Mouse (Mus musculus) liver, adult (tissue): ENCODE measurements around the gene Rpp38.

Source experiments
- GATA4 ChIP-seq: IDR thresholded peaks from 2 replicates; pipeline ENCODE4 v1.6.1; 2014; ENCODE audit warnings: mild to moderate bottlenecking, low read length; ENCODE audit not compliant: insufficient replicate concordance

The Rpp38 gene

GRCm38 (mm10) chr2:3324381-3325130 is 7.9 kb downstream of the Rpp38 start:
- no peak for TF ChIP-seq GATA4

DNA sequence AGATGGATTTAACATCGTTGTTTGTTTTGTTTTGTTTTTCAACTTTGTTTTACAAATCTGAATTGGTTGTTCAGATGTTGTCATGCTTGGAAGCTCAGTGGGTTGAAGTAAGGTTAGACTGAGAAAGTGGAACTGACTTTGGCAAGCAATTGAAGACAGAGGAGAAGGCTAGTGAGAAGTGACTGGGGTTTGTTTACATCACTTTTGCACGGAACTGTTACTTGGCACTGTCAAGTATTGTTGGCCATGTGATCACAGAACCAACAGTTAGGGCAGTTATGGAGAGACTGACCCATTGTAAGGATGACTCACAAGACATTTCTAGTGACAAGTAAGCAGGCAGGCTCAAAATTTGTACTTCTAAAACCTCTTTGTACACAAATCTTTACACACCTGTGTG is 9.3 kb downstream of the Rpp38 start:
- TF ChIP-seq GATA4, result no peak

GRCm38 (mm10) chr2:3305426-3306025 is 26.9 kb downstream of the Rpp38 start:
- no peak for TF ChIP-seq GATA4

DNA sequence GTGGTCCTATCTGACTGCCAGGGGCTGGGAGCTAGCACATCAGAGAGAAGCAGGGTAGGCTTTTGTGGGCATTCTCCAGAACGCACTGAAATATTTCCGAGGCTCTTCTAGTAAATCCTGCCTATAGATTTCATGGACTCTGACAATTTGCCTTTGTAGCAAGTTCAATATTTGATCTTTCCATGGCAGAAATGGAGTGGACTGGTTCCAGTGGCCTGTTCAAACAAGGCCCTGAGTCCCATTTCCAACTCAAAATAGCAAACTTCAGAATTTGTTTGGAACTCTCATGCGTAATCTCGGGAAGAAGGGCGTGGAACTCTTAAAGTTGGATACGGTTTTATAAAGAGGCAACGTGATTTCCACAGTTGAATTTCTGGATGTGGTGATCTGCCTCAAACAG is 36.6 kb downstream of the Rpp38 start:
- no peak for TF ChIP-seq GATA4

DNA sequence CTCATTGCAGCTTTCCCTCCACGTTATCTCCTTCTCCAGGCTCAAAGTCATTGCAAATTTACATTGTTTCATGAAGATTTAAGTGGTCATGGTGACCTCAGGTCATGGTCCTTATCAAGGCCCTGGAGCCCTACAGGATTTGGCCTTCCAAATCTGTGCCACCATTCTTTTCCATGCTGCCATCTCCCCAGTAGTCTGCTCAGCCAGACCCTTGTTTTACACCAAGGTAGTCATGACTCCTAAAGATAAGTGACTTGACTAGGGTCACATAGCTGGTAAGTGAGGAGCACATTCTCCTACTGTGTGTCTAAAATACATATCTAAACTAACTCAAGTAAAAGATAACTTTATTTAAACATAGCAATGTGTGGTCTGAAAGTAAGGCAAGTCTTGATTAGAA is 40.3 kb downstream of the Rpp38 start:
- TF ChIP-seq GATA4, result no peak

DNA sequence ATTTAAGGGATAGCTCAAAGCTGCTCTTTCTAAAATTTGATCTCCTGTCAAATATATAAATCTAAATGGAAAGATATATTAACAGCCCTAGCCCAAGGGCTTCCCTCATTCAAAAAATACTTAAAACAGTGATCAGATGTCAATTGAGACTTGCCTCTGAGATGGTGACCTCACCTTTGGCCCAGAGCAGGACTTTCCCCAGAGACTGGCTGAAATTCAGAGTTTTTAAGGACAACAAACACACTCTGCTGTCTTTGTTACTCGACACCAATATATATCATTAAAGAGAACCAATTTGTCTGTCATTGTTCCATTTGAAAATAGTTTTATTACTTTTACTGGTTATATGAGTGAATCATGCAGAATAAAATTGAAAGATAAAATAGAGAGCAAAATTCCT is 42.9 kb downstream of the Rpp38 start:
- no peak for TF ChIP-seq GATA4

DNA sequence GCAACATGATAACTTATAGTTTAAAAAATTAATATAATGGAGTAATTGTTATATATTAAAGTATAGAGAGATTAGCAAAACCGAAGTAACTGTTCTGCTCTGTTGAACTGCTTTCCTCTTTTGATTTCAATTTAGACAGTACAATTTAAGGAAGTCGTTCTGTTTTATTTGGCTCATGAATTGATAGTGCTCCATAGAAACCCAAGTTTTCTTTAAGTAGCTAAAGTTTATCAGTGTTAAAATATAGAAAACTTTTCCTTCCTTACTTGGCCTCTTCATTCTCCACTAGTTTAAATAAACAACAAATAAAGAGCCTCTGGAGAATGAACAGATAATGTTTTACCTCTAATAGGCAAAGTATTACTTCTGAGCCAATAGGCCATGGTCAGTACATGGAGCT is 46.2 kb downstream of the Rpp38 start:
- no peak for TF ChIP-seq GATA4

GRCm38 (mm10) chr2:3285709-3286108 is 46.7 kb downstream of the Rpp38 start:
- TF ChIP-seq GATA4, result no peak

- no peak for TF ChIP-seq GATA4
Observed at GRCm38 (mm10) chr2:3285181-3285530, 47.3 kb downstream of the Rpp38 start.

DNA sequence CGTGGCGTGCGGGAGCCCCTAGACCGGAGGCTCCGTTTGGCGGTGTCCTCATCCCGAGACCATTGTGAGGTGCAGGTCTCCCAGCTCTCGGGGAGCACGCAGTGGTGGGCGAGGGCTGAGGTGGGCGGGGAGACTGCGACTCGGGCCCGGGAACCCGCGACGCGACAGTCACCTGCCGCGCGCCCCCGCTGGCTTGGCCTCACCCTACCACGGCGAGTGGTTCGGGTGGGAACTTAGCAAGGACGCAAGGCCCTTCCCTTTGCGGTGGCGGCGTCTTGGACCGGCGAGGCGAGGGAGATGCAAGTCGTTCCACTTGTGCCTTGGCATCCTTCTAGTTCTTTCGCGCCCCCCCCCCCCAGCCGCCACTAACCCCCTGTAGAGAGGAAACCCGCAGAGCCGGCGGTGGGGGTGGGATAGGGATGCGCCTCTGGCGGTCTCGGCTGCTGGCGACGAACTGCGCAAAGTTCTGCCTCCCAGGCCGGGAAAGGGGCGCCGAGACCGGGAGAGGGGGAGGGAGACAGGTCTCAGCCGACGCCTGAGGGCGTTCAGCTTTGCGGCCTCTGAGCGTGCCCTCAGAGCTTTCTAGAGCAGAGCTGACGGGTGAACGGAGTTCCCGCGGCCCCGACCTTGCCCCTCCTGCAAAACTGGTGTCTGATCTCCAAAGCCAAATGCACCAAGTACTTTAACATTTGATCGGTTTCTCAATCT is 47.8 kb downstream of the Rpp38 start:
- no peak for TF ChIP-seq GATA4

GRCm38 (mm10) chr2:3283602-3284472 is 48.6 kb downstream of the Rpp38 start, which contains the start of gene Nmt2:
Gene Nmt2, plus strand, starts transcription at chr2:3284212.
- peak; percentile 45; the same call in 1 of the 2 replicates for TF ChIP-seq GATA4

DNA sequence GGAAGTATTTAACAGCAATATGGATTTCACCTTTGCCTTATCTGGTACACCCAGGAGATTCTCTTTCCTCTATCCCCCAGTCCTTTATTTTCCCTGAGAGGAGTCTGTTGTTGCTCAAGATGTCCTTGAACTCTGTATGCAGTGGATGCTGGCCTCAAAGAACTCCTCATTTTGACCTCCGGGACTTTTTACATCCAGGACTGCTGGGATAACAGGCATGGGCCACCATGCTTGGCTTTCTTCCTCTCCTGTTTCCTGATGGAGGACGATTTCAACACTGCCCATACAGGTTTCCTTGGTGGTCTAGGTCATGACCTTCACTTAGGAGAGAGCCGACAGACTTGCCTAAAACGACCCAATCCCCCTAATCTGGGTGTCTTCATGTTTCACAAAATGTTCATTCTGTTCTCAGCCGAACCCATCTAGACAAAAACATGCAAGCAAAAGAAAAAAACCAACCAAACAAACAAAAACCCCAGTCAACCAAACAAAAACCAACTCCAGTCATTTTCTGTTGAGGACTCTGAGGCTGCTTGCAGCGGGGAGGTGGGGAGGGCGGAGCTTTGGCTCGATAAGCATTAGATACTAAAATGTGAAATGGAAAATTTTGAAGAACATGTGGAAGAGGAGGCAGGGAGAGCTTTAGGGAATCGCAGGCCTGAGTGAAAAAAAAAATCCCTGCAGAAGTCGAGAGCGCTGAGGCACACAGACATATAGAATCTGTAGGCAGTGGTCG is 49.4 kb downstream of the Rpp38 start:
- TF ChIP-seq GATA4, result no peak

- no peak for TF ChIP-seq GATA4
Observed at GRCm38 (mm10) chr2:3281311-3281710, 51.1 kb downstream of the Rpp38 start.
